Mouse (Mus musculus) heart, embryonic 13.5 days (tissue): ENCODE data around the gene Mat1a. TPM values are rescaled to one million over a fixed set of nuclear protein-coding genes. Genes with fewer than 3 reads are reported as not detected.

ENCODE experiments used
- ATAC-seq: fragments of 200-750 bp; cut with Nextera tagmentation; 2 replicates; pipeline ENCODE4 v1.8.0; 2017; ENCODE audit warnings: moderate TSS enrichment; ENCODE audit not compliant: insufficient number of reproducible peaks, low FRiP score, low TSS enrichment; ENCODE audit errors: extremely low read depth
- H3K27ac ChIP-seq: fragments of 300-500 bp; sonication (generic); replicated peaks from 2 replicates; pipeline ENCODE4 v1.5.1; 2015; ENCODE audit warnings: moderate library complexity, mild to moderate bottlenecking, inconsistent platforms
- H3K27me3 ChIP-seq: fragments of 300-500 bp; sonication (generic); replicated peaks from 2 replicates; pipeline ENCODE4 v1.6.1; 2015; ENCODE audit warnings: mild to moderate bottlenecking, inconsistent platforms
- H3K36me3 ChIP-seq: fragments of 300-500 bp; sonication (generic); 2 replicates; pipeline ENCODE4 v1.6.1; 2015; ENCODE audit warnings: mild to moderate bottlenecking, inconsistent platforms
- H3K4me1 ChIP-seq: fragments of 300-500 bp; sonication (generic); 2 replicates; pipeline ENCODE4 v1.6.1; 2015; ENCODE audit warnings: inconsistent platforms
- H3K4me2 ChIP-seq: fragments of 300-500 bp; sonication (generic); 2 replicates; pipeline ENCODE4 v1.6.1; 2015; ENCODE audit warnings: inconsistent platforms, mild to moderate bottlenecking, moderate library complexity
- H3K4me3 ChIP-seq: fragments of 300-500 bp; sonication (generic); 2 replicates; pipeline ENCODE4 v1.5.1; 2015; ENCODE audit warnings: moderate library complexity, mild to moderate bottlenecking, inconsistent platforms
- H3K9ac ChIP-seq: fragments of 300-500 bp; sonication (generic); 2 replicates; pipeline ENCODE4 v1.6.1; 2015; ENCODE audit warnings: inconsistent platforms, mild to moderate bottlenecking, moderate library complexity
- H3K9me3 ChIP-seq: fragments of 300-500 bp; sonication (generic); 2 replicates; pipeline ENCODE4 v1.6.1; 2016; ENCODE audit warnings: inconsistent platforms
- WGBS: fragments of 180-500 bp; shearing (Covaris S2); methylation state at CpG from one replicate; pipeline ENCODE4 v1.1.7; 2015; ENCODE audit warnings: mixed read lengths; 5-methylcytosine and 5-hydroxymethylcytosine counted together
- polyA plus RNA-seq: library from polyadenylated mRNA; unstranded; fragments of >200 nt; fragmentation: Nextera tagmentation; extraction: Ambion mirVana; gene quantifications from 2 replicates; pipeline ENCODE4 v1.2.1, GENCODE M21; 2015

The Mat1a gene
- polyA plus RNA-seq, 1 experiment from 2014 or later = 0.31 TPM

DNA sequence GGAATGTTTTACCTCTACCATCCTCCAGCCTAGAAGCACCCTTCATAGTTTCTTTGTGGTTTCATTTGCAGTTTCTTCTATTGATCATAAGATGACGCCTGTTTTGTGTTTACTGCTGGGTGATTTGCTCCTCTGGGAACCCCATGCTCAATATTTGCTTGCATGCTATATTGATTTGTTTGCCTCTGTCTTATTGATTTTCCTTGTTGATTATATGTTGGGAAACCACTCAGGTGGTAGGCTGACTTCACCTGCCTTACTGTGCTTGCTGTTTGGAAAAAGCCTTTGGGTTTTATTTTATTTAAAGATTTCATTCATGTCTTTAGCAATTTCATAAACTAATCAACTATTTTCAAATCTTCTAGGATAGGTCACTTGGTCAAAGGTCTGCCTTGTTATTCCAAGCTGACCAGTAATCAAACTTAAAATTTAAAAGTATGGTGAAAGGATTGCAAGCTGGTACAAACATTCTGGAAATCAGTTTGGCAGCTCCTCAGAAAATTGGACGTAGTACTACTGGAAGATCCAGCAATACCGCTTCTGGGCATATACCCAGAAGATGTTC is 8.5 kb upstream of the Mat1a start:
- Histone ChIP-seq H3K36me3 (no peaks in the 10 kb centered on the region), H3K27me3 (no peaks in the 10 kb centered on the region), H3K27ac (no peak overlapping the region), H3K4me2 (no peak overlapping the region), H3K4me3 (no peak overlapping the region), H3K9ac (no peak overlapping the region), H3K9me3 (no peaks in the 10 kb centered on the region), H3K4me1 (no peaks in the 10 kb centered on the region)
- WGBS = 82% methylated on average over 3 of the region's 3 CpGs
- ATAC-seq = no peak

DNA sequence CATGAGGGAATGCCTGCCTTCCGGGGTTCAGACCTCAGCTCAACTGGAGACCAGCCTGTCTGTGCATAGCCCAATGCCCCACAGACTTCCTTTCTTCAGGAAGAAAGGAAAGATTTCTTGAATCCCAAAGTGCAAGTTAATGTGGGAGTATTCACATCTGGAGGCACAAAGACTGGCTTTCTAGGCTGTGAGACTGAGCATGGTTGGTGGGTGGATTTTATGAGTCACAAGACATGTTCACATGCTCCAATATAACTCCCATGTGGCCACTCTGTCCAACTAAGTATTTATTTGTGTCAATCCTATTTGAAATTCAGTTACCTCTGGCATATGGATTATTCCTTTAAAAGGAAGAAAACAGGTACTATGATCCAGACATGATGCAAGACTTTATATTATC is 6.1 kb upstream of the Mat1a start:
- H3K27ac ChIP-seq = no peak overlapping the region
- no peaks in the 10 kb centered on the region for H3K9me3 ChIP-seq
- H3K4me1 ChIP-seq = no peaks in the 10 kb centered on the region
- H3K9ac ChIP-seq = no peak overlapping the region
- H3K4me2 ChIP-seq = no peak overlapping the region
- H3K27me3 ChIP-seq = no peaks in the 10 kb centered on the region
- ATAC-seq = no peak
- WGBS = 82% methylated on average over 1 of the region's 1 CpGs
- H3K36me3 ChIP-seq = no peaks in the 10 kb centered on the region
- no peak overlapping the region for H3K4me3 ChIP-seq

DNA sequence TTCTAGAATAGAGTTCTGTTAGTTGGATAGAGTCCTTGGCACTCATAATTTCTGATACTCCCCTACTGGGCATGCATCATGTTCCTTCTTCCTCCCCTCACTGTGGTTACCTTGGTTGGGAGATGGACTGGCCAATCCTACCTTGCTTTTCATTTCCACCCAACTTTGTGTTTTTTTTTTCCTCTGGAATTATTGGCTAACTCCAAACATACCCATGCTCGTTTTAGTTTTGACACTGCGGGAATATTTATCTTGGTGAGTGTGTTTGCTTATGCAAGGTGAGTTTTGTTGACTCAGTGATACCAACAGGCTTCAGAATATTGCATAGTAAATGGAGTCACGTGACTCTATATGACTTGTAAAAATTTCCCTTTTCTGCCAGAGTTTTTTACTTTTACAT is 4.1 kb upstream of the Mat1a start:
- no peak overlapping the region for H3K4me3 ChIP-seq
- H3K4me2 ChIP-seq = no peak overlapping the region
- no peak for ATAC-seq
- WGBS = 73% methylated on average over 3 of the region's 3 CpGs
- H3K4me1 ChIP-seq = peaks cover 8% of the 10 kb centered on the region; the same call in 1 of the 2 replicates
- no peaks in the 10 kb centered on the region for H3K36me3 ChIP-seq
- no peak overlapping the region for H3K27ac ChIP-seq
- H3K9ac ChIP-seq = no peak overlapping the region
- H3K9me3 ChIP-seq = no peaks in the 10 kb centered on the region
- no peaks in the 10 kb centered on the region for H3K27me3 ChIP-seq

DNA sequence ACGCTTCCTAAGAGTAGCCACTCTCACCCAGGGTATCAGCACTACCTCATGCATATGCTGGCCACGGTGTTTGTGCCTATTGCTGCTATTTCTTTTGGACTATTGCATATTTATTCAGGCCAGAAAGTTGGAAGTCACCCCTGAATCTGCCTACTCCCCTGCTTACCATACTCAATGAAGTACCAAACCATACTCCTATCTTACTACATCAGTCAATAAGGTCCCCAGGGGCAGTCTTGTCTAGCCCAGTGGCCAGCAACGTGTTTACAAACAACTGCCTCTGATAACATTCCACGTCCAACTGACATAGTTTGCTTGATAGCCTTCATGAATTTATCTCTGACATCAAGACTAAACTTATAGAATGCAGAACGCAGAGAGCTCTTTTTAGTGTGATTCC is 3.6 kb upstream of the Mat1a start:
- WGBS = 73% methylated on average over 5 of the region's 5 CpGs
- no peak overlapping the region for H3K27ac ChIP-seq
- H3K4me3 ChIP-seq = no peak overlapping the region
- ATAC-seq = no peak
- H3K9ac ChIP-seq = no peak overlapping the region
- H3K36me3 ChIP-seq = no peaks in the 10 kb centered on the region
- H3K4me2 ChIP-seq = no peak overlapping the region
- H3K9me3 ChIP-seq = no peaks in the 10 kb centered on the region
- H3K4me1 ChIP-seq = peaks cover 8% of the 10 kb centered on the region; the same call in 1 of the 2 replicates
- H3K27me3 ChIP-seq = no peaks in the 10 kb centered on the region

DNA sequence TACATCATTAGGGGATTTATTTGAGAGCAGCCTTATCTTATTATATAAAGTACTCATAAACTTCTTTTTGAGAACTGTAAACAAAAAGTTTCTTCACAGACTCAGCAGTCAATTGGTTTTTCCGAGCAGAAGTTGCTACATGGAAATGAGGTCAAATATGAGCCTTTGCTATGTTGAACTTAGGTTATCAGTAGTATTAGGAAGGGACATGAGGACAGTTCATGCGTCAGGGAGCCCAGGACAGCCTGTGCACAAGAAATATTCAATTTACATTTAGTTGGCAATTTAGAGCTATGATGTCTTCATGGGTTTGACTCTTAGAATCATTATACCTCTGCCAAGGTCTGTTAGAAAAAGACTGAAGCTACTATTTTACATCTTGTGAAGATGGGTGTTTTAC is 2.6 kb upstream of the Mat1a start:
- ATAC-seq = no peak

DNA sequence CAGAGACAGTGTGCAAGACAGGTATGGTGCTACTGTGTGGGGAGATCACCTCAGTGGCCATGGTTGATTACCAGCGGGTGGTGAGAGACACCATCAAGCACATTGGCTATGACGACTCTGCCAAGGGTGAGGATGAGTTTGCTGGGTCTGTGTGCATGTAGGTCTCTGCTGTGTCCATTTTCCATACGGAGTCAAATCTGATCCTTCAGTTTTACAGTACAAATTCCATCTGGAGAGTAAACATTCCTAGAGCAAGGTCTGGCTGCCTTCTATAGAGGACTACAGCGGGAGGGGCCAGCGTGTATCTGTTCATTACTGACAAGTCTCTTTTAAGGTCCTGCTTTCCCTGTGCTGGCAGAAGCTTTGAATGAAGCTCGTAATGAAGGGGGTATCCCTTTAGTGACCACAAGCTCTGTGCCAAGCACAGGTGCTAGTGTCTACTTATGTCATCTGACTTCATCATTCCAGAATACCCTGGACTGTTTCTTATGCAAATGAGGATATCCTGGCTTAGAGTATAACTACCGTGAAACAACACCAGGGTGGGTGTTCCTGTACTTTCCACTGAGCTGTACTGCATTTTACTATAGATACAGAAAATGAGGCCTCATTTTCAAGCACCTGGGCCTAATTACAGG is 6.3 kb downstream of the Mat1a start:
- no peak for ATAC-seq
- Histone ChIP-seq H3K4me3 (no peak overlapping the region), H3K27ac (no peak overlapping the region), H3K36me3 (no peaks in the 10 kb centered on the region), H3K9me3 (no peaks in the 10 kb centered on the region), H3K4me2 (no peak overlapping the region), H3K27me3 (no peaks in the 10 kb centered on the region), H3K4me1 (no peaks in the 10 kb centered on the region), H3K9ac (no peak overlapping the region)
- 76% methylated on average over 7 of the region's 7 CpGs for WGBS

More for the DNA sequence above, 2.6 kb upstream of the Mat1a start:
- no peak overlapping the region for H3K4me2 ChIP-seq
- no peak overlapping the region for H3K9ac ChIP-seq
- peaks cover 8% of the 10 kb centered on the region; the same call in 1 of the 2 replicates for H3K4me1 ChIP-seq
- H3K4me3 ChIP-seq = no peak overlapping the region
- H3K9me3 ChIP-seq = no peaks in the 10 kb centered on the region
- H3K36me3 ChIP-seq = no peaks in the 10 kb centered on the region
- no peak overlapping the region for H3K27ac ChIP-seq
- WGBS = 61% methylated on average over 2 of the region's 2 CpGs
- no peaks in the 10 kb centered on the region for H3K27me3 ChIP-seq

DNA sequence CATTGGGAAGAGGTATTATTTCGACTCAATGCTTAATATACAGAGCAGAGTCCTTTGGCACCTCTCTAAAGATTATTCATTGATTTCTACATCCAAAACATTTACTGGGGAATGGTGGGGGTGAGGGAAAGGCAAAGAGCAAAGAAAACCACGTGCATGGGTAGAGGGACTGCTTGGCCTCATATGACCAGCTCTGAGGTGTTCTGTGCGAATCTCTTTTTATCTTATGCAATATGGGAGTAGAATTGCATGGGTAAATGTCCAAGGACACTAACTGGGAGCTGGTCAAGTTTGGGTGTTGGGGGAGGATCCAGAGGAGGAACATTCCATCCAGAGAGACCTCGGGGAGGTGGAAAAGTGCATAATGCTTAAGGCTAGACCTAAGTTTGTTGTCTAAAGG is 8.1 kb downstream of the Mat1a start:
- WGBS = 68% methylated on average over 4 of the region's 4 CpGs
- peaks cover 7% of the 10 kb centered on the region for H3K4me1 ChIP-seq
- H3K27me3 ChIP-seq = no peaks in the 10 kb centered on the region
- no peak overlapping the region for H3K9ac ChIP-seq
- no peak overlapping the region for H3K4me2 ChIP-seq
- H3K9me3 ChIP-seq = no peaks in the 10 kb centered on the region
- H3K27ac ChIP-seq = no peak overlapping the region
- no peak overlapping the region for H3K4me3 ChIP-seq
- ATAC-seq = no peak
- no peaks in the 10 kb centered on the region for H3K36me3 ChIP-seq

DNA sequence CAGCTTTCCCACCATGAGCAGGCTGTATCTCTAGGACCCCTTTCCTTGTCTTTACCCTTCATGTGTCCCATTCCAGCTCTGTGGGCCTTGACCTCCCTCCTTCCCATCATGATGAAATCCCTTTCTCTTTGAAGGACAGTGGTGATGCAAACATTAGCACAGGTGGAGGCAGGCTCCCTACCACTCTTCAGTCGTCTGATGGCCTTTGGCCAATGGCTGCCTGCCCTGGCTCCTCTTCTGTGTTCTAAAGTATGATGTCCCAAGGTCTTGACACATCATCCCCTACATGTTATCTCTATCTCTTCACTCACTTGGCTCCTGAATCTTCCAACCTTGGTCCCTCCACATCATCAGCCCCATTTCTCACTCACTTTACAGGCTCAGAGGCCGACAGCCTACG is 11.4 kb downstream of the Mat1a start:
- H3K4me3 ChIP-seq = no peak overlapping the region
- peaks cover 13% of the 10 kb centered on the region for H3K4me1 ChIP-seq
- no peak overlapping the region for H3K27ac ChIP-seq
- no peaks in the 10 kb centered on the region for H3K9me3 ChIP-seq
- H3K4me2 ChIP-seq = no peak overlapping the region
- WGBS = 72% methylated on average over 3 of the region's 3 CpGs
- H3K9ac ChIP-seq = no peak overlapping the region
- H3K36me3 ChIP-seq = no peaks in the 10 kb centered on the region
- no peak for ATAC-seq
- H3K27me3 ChIP-seq = no peaks in the 10 kb centered on the region

DNA sequence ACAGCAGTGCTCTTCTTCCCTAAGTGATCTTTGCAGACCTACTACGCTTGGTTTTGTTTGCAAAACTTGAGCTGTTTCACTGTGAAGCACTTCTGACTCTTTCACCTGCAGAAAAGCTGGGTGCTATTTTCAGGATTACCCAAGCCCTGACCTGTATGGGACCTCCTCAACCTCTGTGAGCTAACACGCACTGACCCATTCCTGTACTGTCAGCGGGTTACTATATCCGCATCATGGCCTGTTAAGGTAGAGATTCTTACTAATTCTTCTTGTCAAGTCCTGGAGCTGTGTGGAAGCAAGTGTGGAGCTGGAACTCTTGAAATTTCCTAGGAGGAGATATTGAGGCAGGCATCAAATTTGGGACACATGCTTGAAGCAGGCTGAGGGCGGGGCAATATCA is 19.8 kb downstream of the Mat1a start:
- no peak for ATAC-seq
- WGBS = 76% methylated on average over 5 of the region's 5 CpGs
- no peak overlapping the region for H3K4me2 ChIP-seq

DNA sequence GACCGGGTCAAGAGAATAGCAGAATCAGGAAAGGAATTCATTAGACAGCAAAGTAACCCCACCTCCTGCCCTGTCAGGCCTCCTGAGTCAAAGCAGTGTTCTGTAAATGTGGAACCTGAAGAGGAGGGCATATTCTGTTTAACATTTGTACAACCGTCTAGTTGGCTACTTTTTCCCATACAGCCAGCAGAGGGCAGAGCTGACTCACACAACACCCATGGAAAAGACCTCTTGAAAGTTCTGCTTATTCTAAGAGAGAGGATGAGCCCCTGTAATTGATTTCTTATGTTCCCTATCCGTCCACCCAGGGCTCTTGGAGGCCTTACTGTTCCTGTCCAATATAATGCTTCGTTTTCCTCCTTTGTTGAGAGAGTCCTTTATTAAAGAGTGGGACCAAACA is 23.2 kb downstream of the Mat1a start:
- Histone ChIP-seq H3K9me3 (no peaks in the 10 kb centered on the region), H3K27me3 (no peaks in the 10 kb centered on the region), H3K4me1 (peaks cover 3% of the 10 kb centered on the region; the same call in 1 of the 2 replicates), H3K36me3 (no peaks in the 10 kb centered on the region), H3K9ac (no peak overlapping the region), H3K4me2 (no peak overlapping the region), H3K27ac (no peak overlapping the region), H3K4me3 (no peak overlapping the region)
- ATAC-seq = no peak
- WGBS = 18% methylated on average over 4 of the region's 4 CpGs

More for the DNA sequence above, 19.8 kb downstream of the Mat1a start:
- no peaks in the 10 kb centered on the region for H3K36me3 ChIP-seq
- no peaks in the 10 kb centered on the region for H3K27me3 ChIP-seq
- no peak overlapping the region for H3K9ac ChIP-seq
- H3K4me3 ChIP-seq = no peak overlapping the region
- no peaks in the 10 kb centered on the region for H3K9me3 ChIP-seq
- H3K27ac ChIP-seq = no peak overlapping the region
- H3K4me1 ChIP-seq = no peaks in the 10 kb centered on the region

DNA sequence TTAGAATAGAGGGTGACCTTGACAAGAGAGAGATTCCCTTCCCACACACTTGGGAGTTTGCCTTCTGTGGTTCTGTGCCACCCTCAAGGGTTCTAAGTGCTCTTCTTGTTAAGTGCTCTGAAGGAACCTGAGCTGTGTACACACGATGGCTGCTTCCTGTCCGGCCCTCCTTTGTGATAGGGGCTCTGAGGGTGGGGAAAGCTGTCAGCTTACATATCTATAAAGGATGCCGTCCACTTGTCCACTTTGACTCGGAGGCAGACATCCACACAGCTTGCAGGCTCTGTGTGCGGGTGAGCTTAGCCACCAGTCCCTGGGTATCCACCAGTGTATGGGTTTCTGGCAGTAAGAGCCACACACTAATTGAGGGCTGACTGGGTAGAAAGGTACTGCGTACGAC is 26.7 kb downstream of the Mat1a start, which contains the start of gene Sftpa1:
TSS of gene Sftpa1 (plus strand) at position 243 of the 400 bp plus-strand sequence.
- H3K4me1 ChIP-seq = peaks cover 3% of the 10 kb centered on the region; the same call in 1 of the 2 replicates
- no peak for ATAC-seq
- H3K4me3 ChIP-seq = no peak within 1 kb of the TSS
- H3K27ac ChIP-seq = no peak within 1 kb of the TSS
- H3K27me3 ChIP-seq = no peaks in the 10 kb centered on the region
- no peak within 1 kb of the TSS for H3K4me2 ChIP-seq
- no peaks in the 10 kb centered on the region for H3K9me3 ChIP-seq
- WGBS = 42% methylated on average over 7 of the region's 7 CpGs
- no peaks in the 10 kb centered on the region for H3K36me3 ChIP-seq
- H3K9ac ChIP-seq = no peak within 1 kb of the TSS

DNA sequence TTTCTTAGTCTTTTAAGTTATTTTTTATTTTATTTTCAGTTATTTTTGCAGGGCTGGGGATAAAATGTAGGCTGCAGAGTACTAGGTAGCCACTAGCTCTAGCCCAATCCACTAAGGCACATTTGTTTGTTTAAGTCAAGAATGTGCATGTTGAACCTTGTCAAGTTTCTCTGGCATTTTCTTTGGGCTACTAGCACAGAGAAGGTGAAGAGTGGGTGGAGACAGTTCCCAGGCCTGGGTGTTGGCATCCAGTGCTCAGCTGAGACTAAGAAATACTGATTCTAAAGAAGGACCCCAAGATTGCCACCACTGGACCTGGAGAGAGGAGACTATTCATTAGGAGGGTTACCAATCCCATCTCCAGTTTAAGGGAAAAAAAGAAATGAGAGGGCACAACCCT is 32.2 kb downstream of the Mat1a start:
- Histone ChIP-seq H3K9ac (no peak overlapping the region), H3K9me3 (no peaks in the 10 kb centered on the region), H3K27ac (no peak overlapping the region), H3K36me3 (no peaks in the 10 kb centered on the region), H3K4me1 (no peaks in the 10 kb centered on the region), H3K4me3 (no peak overlapping the region), H3K27me3 (no peaks in the 10 kb centered on the region), H3K4me2 (no peak overlapping the region)
- no peak for ATAC-seq
